Mouse (Mus musculus) ovary, postnatal 36 days (tissue): ENCODE measurements around the gene Chst3.
A peak's percentile ranks its signal among the peaks of the same experiment; 100 is the strongest.
"Not testable (repeated sequence)": the region's sequence is repeated elsewhere in the genome, so short reads cannot be mapped to it uniquely, and the experiment has no call there.

Experiments used
- DNase-seq: peaks from one replicate; pipeline ENCODE4 v3.0.0; 2022; ENCODE audit warnings: low spot score, mixed read lengths

Chst3 gene

DNA sequence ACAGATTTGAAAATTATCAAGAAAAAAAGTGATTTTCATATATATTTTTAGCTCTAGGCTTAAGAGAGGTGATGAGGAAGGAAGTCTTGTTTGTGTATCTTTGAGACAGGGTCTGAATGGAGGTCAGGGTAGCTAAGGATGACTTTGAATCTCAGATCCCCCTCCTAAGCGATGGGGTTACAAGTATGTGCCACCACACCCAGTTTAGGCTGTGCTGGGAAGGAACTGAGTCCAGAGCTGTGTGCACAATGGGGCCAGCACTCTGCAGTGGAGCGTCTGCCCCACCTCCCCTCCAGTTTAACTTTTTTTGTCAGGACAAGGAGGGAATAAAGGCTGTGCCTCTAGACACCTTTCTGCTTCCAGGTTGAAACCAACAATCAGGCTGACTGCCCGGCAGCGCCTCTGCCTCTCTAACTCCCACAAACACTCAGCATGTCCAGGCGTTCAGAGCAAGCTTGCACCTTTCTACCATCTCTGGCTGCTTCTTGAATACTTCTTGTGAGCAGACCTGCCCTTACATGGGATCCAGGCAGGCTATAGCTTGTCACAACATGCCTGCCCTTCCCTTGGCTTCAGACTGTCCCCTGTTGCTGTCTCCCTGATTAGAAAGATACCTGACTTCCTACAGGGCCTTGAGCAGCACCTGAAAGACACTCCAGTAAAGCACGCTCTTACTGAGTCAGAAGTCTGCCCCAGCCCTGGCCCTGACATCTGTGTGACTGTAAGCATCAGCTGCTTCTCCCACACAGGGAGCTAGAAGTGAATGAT, 11.4 kb upstream of the Chst3 start:
- no peak for DNase-seq

GRCm38 (mm10) chr10:60229113-60229512, 10.1 kb upstream of the Chst3 start:
- no peak for DNase-seq

DNA sequence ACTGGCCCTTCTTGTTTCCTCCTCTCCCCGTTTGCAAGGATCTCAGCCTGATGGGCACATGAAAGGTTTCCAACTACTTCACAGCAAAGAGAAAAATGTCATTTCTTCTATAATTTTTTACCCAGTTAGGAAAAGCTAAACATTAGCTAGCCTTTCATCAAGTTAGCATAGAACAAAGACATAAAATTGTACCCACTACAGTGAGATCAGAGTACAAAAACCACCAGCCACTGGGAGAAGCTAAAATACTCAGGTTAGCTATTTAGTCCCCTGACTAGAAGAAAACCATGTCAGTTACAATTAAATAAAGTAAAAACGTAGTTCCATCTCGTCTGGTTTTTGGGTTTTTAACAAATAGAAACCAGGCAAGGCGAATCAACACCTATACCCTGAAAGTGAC, 8.6 kb upstream of the Chst3 start:
- no peak for DNase-seq

DNA sequence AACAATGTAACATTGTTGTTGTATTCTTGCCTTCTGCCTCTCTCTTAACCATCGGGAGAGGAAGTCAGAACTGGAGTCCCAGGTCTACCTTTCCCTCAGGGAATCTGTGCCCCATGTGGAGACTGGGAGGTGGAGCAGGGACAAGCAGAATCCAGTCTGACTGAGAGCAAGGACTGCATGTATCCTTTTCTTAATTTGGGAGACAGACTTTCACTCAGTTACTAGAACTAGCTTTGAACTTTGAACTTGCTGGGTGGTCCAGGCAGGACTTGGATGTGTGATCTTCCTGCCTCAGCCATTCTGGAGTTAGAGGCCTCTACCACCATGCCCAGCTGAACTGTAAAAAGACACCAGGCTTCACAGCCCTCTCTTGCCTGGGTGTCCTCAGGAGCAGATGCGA, 5.5 kb upstream of the Chst3 start:
- DNase-seq, result no peak

- not testable (repeated sequence) for DNase-seq
Observed at GRCm38 (mm10) chr10:60221571-60222259, 2.7 kb upstream of the Chst3 start.

- no peak for DNase-seq
Observed at GRCm38 (mm10) chr10:60220607-60221006, 1.5 kb upstream of the Chst3 start.

DNA sequence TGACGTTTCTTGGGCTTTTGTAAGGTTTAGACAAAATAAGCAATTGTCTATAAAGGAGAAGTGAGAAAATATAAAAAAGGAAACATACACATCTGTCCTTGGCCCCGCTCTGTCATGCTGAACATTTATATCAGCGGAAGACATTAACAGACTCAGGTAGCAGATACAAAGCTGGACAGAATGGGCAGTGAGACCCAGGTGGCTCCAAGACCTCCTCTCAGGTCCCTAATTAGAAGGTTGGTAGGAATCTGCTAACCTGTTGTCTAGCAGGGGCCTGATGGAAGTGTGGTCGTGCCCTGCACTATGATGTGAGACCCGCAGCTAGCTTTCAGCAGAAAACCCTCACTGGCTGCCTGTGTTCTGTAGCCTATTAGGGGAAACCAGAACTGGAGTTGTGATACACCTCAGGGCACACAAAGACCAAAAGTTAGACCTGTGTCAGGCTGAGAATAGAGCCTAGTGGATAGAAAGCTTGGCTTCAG, 1.0 kb upstream of the Chst3 start:
- no peak for DNase-seq

GRCm38 (mm10) chr10:60218033-60218590, 948 bp downstream of the Chst3 start:
- DNase-seq, result no peak

DNA sequence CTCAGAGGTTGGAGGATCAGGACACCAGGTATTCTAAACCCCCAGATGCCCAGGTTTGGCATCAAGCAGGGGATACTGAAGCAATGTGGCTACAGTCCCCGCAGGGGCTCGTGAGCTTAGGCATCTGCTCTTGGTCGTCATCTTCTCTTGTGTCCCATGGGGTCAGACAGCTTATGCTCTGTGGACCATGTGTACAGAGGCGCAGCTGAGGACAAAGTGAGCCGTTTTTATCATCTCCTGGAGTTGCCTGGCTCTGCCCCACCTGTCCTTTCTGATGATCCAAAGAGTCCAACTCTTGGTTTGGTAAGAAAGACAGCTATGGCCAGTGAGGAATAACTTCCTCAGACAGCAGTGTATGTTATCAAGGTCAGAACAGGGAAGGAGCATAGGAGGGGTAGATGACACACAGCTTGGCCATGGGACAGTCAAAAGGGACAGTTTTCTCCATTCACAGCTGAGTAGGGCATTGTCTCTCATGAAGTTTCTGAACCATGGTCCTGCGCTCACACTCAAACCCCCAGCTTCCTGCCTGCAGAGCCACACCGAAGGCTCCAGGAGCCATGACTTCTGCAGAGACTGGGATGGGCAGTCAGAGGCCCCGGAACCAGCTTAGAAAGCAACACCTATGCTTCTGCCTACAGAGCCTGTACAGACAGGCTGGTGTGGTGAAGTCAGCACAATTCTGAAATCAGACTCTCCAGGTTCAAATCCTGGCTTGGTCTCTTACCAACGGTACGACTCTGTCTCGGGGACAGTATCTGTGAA, 2.5 kb downstream of the Chst3 start:
- no peak for DNase-seq

DNA sequence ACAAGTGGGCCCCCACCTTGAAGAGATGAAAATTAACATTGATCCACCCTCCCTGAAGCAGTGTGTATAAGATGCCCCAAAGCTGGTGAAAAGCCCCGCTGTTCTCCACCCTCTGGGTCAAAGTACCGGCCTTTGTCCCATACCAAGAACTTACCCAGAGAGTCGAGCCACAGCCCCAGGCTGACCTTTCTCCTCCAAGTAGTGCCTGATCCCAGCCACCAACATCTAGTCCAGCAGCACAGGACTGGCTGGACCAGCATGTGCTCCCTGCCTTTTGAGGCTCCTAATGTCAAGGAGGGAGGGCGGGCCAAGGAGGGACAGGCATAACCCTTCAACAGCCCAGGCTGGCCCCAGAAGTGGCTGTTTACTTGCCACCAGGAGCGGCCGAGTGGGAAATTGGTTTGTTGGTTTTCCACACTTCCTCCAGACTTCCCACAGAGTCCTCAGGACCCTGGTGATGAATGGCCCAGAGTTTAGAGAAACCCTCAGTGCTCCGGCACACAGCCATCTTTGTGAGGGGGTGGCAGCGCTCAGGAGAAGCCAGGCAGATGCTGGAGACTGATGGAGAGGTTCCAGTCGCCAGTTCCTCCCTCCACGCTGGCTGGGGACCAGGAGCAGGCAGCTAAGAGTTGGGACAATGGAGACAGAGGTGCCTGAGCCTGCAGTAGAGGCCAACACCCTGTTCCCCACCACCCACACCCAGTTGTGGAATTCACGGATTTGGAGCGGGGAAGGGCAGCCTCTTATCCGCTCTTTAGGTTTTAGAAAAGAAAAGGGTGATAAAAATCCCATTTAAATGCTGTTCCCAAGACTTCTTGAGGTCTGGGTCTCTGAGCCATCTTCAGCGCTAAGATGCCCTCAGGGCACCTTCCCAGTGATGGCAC, 3.7 kb downstream of the Chst3 start:
- DNase-seq, result no peak

DNA sequence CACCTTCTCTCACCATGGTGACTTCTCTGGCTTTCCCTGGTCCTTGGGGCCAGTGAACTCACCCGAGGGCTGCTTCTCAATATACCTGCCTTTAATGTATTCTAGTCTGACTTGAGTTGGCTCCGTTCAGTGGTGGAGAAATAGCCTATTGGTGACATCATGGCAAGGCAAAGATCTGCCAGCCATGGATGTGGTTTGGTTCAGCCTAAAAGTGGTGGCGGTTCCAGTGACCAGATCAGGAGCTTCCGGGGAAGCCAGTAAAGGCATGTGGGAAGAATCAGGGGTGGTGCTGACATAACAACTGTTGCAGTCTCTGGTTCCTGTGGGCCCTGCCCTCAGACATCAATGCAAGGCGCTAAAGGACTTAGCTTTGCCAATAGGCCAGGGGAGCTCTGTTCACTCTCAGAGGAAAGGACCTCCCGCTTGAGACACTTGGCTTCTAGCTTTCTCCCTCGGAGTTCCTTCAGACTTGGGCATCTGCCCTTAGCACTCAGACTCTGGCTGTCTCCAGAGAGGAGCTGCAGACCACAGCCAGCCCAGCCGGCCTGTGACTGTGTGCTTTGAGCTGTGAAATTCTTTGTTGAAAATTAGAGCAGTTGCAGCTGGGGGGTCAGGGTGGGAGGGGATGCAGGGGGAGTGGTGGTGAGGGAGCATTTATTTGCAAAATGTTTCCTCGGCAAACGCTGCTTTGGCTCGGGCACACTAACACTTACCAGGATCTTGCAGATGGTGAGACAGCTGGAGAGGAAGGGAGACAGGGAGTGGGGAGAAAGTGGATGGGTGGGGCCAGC, 6.3 kb downstream of the Chst3 start:
- DNase-seq, result no peak

GRCm38 (mm10) chr10:60211501-60212005, 7.5 kb downstream of the Chst3 start:
- DNase-seq, result no peak

- no peak for DNase-seq
Observed at GRCm38 (mm10) chr10:60210468-60210867, 8.6 kb downstream of the Chst3 start.

- DNase-seq, result peak; percentile 45
Observed at GRCm38 (mm10) chr10:60209237-60209636, 9.8 kb downstream of the Chst3 start.

DNA sequence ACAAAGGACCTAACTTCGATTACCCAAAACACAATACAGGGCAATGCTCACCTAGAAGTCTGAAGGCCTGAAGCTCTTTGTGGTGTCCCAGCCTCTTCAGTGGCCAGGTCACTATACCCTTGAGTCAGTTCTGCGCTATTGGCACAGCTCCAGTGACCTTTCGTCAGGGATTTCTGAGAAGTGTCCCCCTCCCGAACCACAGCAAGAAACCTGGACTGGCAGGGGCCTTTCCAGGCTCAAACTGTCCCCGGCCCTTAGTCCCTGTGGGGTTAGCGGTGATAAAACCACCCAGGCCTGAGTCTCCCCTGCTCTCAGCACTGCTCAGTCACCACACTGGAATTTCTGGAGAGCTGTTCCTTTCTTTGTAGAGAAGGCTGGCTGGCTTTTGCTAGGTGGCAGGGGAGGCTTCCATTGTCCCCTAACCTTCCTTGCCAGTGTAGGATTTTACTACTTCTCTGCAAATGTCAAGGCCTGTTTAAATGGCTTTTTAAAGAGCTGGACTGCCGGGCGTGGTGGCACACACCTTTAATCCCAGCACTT, 11.8 kb downstream of the Chst3 start:
- DNase-seq, result no peak

DNA sequence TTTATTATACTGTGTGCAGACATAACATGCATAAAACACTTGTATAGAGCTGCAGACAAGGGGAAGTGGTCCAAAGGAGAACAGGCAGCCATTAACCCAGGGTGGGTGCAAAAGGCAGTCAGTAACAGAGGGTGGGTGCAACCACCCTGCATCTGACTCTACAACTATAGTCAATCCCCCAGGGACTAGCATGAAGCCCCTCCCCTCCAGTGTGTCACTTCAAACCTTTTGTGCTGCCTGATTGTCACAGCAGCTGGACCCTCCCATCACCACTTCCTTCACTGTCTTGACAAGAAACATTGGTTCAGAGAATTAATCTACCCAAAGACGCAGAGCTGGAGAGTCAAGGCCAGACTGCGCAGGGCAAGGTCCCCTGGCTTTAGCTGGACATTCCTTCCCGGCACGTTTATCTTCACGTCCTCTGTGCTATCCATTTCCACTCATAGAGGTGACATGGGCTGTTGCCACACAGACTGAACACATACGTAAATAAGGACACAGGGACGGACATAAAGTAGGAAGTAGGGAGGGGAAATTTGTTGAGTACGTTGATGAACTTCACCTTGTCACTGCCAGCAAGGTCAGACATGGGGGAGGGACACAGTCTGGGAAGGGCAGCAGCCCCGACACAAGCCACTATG, 13.3 kb downstream of the Chst3 start:
- DNase-seq, result no peak

- no peak for DNase-seq
Observed at GRCm38 (mm10) chr10:60202785-60203184, 16.3 kb downstream of the Chst3 start.

DNA sequence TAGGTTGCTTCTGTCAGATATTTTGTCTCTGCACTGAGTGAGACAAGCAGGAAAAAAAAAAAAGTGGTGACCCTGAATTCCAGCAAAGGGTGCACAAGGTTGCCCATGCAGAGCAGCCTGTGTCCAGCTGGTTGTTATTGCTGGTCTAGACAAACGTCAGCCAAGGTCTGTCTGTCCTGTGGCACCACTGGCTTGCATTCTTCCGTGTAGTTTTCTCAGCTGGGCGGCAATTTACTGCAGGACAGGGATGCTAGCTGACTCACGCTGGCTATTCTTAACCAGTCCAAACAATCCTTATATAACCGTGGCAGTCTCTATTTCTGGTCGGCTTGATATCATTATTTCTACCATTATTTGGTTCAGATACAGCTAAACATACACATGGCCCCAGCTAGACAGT, 18.1 kb downstream of the Chst3 start:
- DNase-seq, result no peak

DNA sequence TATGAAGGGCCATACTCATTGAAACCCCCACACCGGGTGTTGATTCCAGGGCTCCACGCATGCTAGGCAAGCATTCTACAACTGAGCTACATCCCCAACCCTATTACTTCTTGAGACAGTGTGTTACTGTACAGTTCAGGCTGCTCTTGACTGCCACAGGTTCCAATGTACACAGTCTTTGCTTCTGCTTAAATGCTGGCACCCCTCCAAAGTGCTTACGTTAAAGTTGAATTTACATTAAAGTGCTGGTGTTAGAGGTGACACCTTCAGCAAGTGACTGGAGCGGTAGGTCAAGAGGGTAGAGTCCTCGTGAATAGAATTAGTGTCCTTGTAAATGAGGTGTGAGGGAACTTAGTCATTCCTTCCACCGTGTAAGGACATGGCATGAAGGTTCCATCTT, 19.7 kb downstream of the Chst3 start:
- no peak for DNase-seq

- DNase-seq, result no peak
Observed at GRCm38 (mm10) chr10:60197406-60197821, 21.6 kb downstream of the Chst3 start.
